Mouse (Mus musculus) testis, adult 2 months (tissue): ENCODE data around the gene Rasl11a. TPM values are rescaled to one million over a fixed set of nuclear protein-coding genes. Genes with fewer than 3 reads are reported as not detected.

Experiments used
- H3K27ac ChIP-seq: fragments of 200-500 bp; 2 replicates; pipeline ENCODE4 v1.5.1; 2012; ENCODE audit warnings: low read depth, low read length; ENCODE audit not compliant: control insufficient read depth, insufficient read depth
- H3K27me3 ChIP-seq: fragments of 200-500 bp; 2 replicates; pipeline ENCODE4 v1.6.1; 2012; ENCODE audit warnings: mild to moderate bottlenecking, low read length, moderate library complexity; ENCODE audit not compliant: control insufficient read depth, insufficient read depth
- H3K36me3 ChIP-seq: fragments of 200-500 bp; 2 replicates; pipeline ENCODE4 v1.6.1; 2012; ENCODE audit warnings: mild to moderate bottlenecking, low read length; ENCODE audit not compliant: control insufficient read depth, insufficient read depth
- H3K4me1 ChIP-seq: fragments of 200-500 bp; 2 replicates; pipeline ENCODE4 v1.6.1; 2012; ENCODE audit warnings: low read length; ENCODE audit not compliant: control insufficient read depth, insufficient read depth
- H3K4me3 ChIP-seq: fragments of 200-500 bp; 2 replicates; pipeline ENCODE4 v1.5.1; 2012; ENCODE audit warnings: low read depth, mild to moderate bottlenecking, low read length, moderate library complexity, mixed read lengths; ENCODE audit not compliant: control insufficient read depth
- CTCF ChIP-seq: fragments of 200-500 bp; IDR thresholded peaks from 2 replicates; pipeline ENCODE4 v1.5.1; 2012; ENCODE audit warnings: low read depth, mild to moderate bottlenecking, inconsistent platforms, low read length, moderate library complexity; ENCODE audit not compliant: control insufficient read depth, insufficient read depth, insufficient replicate concordance
- POLR2A ChIP-seq: fragments of 200-500 bp; IDR thresholded peaks from 2 replicates; pipeline ENCODE4 v1.6.1; 2012; ENCODE audit warnings: low read depth, mild to moderate bottlenecking, inconsistent platforms, low read length, moderate library complexity; ENCODE audit not compliant: control insufficient read depth
- polyA plus RNA-seq: library from polyadenylated mRNA; depleted of rRNA; stranded (reverse); fragments of >200 nt; gene quantifications from 2 replicates; pipeline ENCODE4 v1.2.3, GENCODE M21; 2012; rRNA removed

Gene Rasl11a
- polyA plus RNA-seq, 1 experiment: 0.84 TPM

GRCm38 (mm10) chr5:146896973-146897372, 52.1 kb downstream of the Rasl11a start:
- Histone ChIP-seq H3K4me3 (no peak overlapping the region), H3K4me1 (peaks cover 6% of the 10 kb centered on the region; the same call in 1 of the 2 replicates), H3K36me3 (no peaks in the 10 kb centered on the region), H3K27ac (no peak overlapping the region), H3K27me3 (no peaks in the 10 kb centered on the region)
- no peak for TF ChIP-seq POLR2A
- TF ChIP-seq CTCF: no peak

Other genes starting within 250 kb of the Rasl11a start
- gene Usp12, start 50.1 kb upstream of the Rasl11a start, polyA plus RNA-seq: 23.7 and 27.7 TPM in 2 replicates
- 58.3 and 64.9 TPM in 2 replicates for gene Rpl21, start 12.2 kb upstream of the Rasl11a start, polyA plus RNA-seq
- 9.5 and 12.1 TPM in 2 replicates for gene Gtf3a, start 103.6 kb downstream of the Rasl11a start, polyA plus RNA-seq
- 10.3 and 11.2 TPM in 2 replicates for gene Mtif3, start 118.7 kb downstream of the Rasl11a start, polyA plus RNA-seq
- 9.5 and 10.8 TPM in 2 replicates for gene Lnx2, start 231.5 kb downstream of the Rasl11a start, polyA plus RNA-seq
- gene Polr1d, start 232.0 kb downstream of the Rasl11a start, polyA plus RNA-seq: 136 and 138 TPM in 2 replicates